Mouse (Mus musculus) adrenal gland, postnatal 36 days (tissue): Measurements from ENCODE around the gene Tert. TPM values are rescaled to one million over a fixed set of nuclear protein-coding genes. Genes with fewer than 3 reads are reported as not detected.
A peak's percentile ranks its signal among the peaks of the same experiment; 100 is the strongest.

ENCODE experiments used
- DNase-seq, 2 experiments: peaks; one replicate each; pipeline ENCODE4 v3.0.0; 2021; ENCODE audit warnings: mixed read lengths in 1 of 2
- total RNA-seq, 2 experiments: library from RNA; stranded (reverse); gene quantifications; 2 replicates each; pipeline ENCODE4 v1.2.3; 2021

The Tert gene
- total RNA-seq, 2 experiments from 2014 or later = 4.6 to 7.1 TPM

DNA sequence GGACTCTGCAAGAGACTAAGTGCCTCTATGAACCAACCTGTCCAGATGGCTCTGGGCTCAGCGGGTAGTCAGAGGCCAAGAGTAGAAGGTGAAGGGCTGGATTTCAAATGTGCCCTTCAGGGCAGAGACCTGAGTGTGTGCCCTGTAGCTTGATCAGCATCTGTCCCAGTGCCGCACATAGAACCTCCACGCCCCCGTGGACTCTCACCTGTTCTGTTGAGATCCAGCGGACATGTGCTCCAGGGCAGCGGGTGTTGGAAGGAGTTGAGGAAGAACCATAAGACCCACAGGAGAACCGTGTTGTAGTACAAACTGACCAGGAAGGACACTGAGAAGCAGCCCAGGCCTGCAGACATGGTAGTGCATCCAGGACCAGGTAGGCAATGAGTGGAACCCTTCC, 48.5 kb downstream of the Tert start:
- DNase-seq = no peak

DNA sequence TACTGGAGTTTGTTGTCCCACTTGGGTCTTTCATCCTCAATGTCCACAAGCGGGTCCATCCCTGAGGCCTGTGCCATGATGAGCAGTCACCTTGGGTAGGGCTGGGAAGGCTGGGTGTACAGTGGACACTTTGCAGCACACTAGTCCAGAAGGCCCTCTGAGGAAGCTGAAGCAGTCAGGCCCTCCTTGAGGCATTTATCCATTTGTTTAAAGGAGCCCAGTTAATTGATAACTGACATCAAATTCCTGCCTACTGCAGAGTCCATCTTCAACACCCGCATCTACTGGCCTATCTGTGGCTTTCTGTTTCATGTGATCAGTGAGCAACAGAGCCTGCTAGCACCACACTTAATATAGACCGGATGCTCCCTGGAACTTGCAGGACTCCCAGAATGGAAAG, 51.1 kb downstream of the Tert start, which contains the start of gene Slc6a18:
Slc6a18 (minus strand) TSS at position 171 of the 400 bp plus-strand sequence.
- DNase-seq = no peak

DNA sequence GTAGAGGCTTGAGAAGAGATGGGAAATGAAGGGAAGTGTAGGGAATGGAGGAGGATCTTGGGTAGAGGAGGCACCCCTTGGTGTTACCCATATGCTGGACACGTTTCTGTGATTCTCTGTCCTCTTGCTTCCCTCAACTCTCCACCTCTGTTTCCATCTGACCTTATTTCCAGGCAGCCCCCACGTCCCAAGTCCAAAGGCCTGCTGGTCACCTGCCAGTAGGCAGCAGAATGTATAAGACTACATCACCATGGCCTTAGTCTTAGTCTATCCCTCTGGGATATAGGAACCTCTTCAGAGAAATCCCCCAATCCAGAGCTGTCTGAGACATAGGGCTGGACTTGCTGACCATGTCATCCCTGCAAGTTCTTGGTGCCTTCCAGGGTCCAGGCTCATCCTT, 52.6 kb downstream of the Tert start:
- DNase-seq = no peak

DNA sequence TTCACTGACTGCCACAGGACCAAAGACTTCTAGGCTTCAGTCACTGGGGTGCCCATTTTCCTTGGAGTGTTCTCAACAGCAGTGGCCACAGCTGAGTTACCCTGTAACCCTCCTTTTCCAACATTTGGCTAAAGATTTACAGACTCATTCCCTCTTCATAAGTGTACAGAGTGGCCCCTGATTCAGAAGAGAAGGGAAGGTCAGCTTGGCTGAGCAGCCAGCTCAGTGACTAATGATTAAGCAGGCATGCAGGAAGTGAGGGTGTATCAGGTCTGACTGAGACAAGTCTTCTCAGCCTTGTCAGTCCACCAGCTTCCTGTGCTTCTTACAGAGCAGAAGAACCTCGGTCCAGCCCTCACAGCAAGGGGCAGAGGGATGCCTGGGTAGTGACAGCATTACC, 53.7 kb downstream of the Tert start:
- peak; percentile 26 to 35 for DNase-seq

DNA sequence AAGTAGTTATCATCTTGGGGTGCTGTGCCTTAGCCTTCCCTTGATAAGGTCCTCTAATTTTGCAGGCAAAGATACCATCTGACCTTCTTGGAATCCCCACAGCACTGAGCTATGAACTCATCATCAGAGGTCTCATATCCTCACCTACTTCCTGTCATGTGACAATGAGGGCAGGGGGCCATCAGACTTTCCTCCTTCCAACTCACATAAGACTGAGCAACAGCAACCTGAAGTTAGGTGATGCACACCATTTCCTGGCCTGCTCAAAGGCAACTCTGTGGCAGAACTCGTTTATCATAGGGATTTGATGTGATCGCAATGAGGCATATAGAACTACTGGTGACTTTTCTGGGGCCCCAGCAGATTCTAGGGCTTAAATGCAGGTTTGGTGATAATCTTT, 55.5 kb downstream of the Tert start:
- no peak for DNase-seq

DNA sequence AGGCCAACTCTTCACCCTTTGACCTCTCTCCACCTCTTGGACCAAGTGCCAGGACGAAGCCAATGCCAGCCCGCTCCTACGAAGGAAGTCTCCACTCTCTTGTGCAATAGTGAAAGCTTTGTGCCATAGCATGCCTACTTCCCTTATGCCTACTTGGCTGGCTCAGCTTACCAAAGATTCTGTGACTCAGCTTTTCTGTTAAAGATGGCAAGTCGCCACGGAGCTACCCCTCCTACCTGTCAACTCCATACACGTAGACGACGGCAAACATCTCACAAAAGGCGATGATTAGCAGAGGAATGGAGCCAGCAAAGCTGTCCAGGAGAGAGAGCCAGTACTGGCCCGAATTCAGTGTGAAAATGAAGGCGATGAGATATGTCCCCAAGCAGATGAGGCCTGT, 57.0 kb downstream of the Tert start:
- DNase-seq = peak in 1 of 2 experiments; percentile 34

DNA sequence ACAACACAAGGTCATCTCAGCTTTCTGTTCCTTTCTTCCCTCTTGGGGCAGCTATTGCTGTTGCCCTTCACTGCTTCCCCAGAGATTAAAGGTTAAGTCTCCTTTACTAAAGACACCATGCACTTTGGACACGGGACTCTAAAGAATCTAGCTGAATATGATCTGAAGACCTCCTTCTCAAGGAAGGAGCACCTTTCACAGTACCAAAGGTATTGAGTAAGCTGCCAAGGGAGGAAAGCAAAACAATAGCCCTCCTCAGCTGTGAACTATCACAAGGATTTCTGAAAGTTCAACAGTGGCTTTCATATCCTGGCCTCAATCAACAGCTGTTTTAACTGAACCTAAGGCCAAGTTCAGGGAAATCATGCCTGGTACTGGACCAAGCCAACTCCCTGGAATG, 57.7 kb downstream of the Tert start:
- no peak for DNase-seq

DNA sequence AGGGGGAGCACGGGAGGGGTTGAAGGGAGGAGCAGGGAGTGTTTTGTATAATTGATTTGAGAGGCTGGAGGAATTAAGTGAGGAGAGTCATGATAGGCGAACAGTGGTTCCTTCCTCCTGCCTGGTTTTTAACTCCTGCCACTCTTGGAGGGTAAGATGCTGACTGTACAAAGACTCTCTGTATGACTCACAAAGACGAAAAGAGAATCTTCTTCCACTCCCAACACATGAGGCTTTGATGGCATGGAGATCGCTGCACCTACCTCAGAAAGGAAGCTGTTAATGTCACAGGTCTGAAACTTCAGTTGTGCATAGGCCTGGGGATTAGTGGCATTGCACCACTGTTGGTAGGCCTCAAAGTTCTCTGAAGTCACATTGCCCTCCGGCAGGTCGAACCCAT, 58.8 kb downstream of the Tert start:
- no peak for DNase-seq

DNA sequence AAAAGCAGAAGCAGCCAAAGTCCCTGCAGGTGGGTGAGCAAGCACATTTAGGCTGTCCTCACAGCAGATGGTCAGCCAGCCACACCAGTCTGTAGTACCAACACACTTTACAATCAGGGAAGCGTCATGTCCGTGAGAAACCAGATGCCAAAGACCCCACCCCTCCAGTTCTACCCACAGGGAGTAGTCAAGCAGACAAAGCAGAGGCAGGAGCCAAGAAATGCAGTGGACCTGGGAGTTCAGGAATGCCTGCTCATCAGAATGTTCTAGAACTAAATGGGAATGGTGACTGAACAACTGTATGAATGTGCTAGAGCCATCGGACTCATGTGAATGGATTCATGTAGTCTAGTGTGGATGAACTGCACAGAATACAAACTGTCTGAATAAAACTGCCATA, 60.9 kb downstream of the Tert start:
- no peak for DNase-seq

DNA sequence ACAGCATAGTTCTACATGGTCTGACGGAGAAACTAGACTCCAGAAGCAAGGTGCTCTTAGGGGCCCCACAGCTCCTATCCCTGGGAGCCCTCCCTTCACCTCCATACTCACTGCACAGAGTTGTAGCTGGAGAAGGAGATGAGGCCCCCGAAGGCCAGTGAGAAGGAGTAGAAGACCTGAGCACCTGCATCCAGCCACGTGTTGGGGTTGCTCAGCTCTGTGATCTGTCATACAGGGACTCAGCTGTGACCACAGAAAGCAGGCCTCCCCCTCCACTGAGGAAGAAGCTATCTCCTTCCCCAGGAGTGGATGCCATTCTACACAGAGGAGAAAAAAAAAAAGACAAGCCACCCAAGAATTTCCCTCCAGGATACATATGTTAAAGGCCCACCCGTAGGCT, 62.2 kb downstream of the Tert start:
- no peak for DNase-seq

DNA sequence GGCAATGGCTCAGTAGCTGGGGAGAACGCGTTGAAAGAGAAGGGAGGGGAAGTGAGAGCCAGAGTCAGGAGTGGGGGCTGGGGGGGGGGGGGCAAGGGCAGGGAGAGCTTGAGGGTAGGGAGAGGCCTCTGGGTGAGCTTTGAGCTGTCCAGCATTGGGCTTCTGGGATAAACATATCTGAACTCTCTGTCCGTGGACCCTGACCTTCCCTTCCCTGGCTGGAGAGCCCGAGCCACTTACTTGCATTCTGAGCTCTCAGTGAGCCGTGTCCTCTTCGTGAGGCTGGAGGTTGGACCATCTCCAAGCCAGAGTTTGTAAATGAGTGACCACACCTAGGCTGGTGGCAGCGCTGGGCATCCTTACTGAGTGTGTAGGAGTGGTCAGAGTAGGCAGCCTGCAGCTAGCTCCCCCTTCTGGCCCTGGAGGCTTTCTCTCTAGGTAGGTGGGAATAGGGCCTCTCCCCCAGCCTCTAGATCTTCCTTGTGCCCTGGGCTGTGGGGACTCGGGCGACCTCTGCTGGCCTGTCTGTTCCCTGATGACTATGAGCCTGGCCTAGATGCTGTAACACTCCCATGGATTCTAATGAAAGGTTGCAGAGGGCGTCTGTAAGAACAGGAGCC, 65.6 kb downstream of the Tert start:
- DNase-seq = peak; percentile 76 to 84

DNA sequence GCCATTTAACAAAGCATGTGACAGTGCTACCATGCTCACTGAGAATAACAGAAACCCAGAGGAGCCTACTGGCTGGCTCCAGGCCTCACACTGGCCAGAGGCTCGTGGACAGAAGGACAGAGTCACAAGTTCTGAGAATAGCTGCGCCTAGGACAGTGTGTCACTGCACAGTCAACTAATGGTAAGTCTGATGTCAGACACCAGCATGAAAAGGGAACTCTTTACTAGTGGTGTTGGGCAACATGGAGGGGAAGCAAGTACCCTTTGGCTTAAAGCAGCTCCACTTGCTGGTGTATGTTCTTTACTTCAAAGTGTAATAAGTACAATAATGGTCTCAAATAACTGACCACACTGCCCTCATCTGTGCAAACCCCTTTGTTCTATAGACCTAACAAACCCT, 66.6 kb downstream of the Tert start:
- no peak for DNase-seq

DNA sequence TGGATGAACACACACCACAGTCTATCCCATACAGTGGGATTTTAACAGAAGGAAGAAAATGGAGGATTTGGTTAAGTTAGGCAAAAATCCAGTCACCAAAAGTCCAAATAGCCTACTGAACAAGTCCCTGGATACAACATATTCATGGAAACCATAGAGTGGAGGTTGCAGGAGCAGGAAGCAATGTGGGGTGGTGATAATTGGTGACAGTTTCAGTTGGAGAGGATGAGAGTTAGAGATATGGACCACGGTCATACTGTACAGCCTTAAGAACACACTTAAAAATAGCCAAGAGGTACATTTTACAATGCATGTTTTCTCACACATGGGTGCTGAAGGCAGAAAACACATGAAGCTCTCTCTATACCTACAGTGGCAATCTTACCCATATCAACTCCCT, 68.3 kb downstream of the Tert start:
- DNase-seq = no peak

DNA sequence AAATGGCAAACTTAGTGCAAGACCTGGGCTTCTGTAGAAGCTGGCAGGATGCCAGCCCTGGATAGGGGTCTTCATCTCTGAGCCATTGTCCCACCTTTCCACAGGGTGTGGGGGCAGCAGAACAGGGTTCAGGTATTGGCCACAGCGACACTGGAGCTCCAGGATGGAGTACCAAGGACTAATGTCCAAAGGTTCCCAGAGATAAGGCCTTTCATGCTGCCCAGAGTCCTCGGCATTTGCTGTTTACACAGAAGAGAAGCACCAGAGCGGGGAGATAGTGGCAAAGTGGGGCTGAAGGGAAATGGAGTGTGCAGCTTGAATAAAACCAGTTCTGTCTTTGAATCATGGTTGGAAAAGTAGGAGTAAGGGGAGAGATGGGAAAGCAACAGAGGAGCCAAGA, 69.8 kb downstream of the Tert start:
- no peak for DNase-seq

Other genes with a start within 250 kb of the Tert start
- gene Lpcat1, start 159.7 kb upstream of the Tert start, total RNA-seq = 10 to 100 TPM; 15.5 to 15.9 TPM
- gene Slc6a3, start 90.2 kb upstream of the Tert start, total RNA-seq = not detected
- gene Clptm1l, start 22.9 kb upstream of the Tert start, total RNA-seq = 100 to 1,000 TPM; 156 to 171 TPM
- not detected for gene Slc6a18, start 51.1 kb downstream of the Tert start, total RNA-seq
- under 1 TPM; 0.20 to 0.26 TPM for gene Slc6a19, start 78.0 kb downstream of the Tert start, total RNA-seq
- gene Slc12a7, start 106.2 kb downstream of the Tert start, total RNA-seq = 10 to 100 TPM; 35.8 to 36.6 TPM
- gene Nkd2, start 220.7 kb downstream of the Tert start, total RNA-seq = 1 to 10 TPM; 1.3 to 1.9 TPM